Mouse (Mus musculus): Measurements from ENCODE around the gene Vps11.
A peak's percentile ranks its signal among the peaks of the same experiment; 100 is the strongest.
"Not testable (repeated sequence)": the region's sequence is repeated elsewhere in the genome, so short reads cannot be mapped to it uniquely, and the experiment has no call there.

Vps11 gene

GRCm38 (mm10) chr9:44361190-44361917 is at the start of gene Vps11:
Gene Vps11 (minus strand): TSS chr9:44361670.
- peak; percentile 95 to 96 for DNase-seq

GRCm38 (mm10) chr9:44410647-44411336 is 49.3 kb upstream of the Vps11 start:
- DNase-seq: no peak

- not testable (repeated sequence) for DNase-seq
Observed at GRCm38 (mm10) chr9:44408693-44409092, 47.2 kb upstream of the Vps11 start.

DNA sequence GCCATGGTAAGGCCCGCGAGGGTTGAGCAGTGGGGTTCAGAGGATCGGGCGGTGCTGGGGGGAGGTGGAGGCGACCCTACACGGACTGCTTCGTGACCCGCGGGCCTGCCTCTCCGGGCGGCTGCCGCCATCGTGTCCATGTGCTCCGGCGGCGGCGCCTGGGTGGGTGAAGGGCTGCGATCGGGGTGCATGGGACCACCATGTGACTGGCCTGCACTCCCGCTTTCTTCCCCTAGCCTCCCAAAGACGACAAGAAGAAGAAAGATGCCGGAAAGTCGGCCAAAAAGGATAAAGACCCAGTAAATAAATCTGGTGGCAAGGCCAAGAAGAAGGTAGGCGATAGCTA is 46.3 kb upstream of the Vps11 start:
- no peak for DNase-seq

DNA sequence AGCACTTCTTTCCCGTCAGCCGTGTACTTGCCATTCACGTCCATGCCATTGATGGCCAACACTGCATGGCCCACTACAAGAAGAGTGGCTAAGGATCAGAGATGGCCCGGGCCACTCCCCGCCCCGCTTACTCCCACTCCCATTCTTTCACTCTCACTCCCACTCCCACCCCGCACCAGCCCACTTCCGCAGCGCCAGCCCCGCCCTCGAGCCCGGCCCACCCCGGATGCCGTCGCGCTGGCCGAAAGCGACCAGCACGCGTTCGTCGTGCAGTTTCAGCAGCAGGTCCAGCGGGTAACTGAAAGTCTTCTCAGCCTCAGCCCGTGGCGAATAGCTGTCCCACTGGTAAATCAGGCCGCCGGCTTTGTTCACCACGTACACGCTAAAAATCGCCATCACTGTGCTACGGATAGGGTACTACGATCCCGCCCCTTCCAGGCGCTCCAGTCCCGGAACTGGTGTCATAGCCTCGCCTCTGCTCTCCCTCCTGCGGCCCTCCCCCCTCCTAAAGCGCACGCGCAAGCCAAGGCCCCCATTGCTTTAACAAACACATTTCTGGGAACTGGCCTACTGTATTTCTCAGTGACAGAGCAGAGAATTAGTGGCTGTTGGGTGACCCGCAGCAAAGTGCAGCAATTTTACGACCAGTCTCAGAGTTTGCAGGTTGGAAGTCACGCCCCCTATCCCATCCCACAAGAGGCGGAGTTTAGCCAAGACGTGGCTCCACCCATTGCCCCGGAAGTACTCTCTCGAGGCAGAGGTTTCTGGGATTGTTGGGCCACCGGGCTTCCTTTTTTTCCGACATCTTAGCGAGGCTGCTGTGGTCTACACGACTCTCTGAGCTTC is 45.7 kb upstream of the Vps11 start, which contains the start of the genes Rps25 and Trappc4:
TSS of gene Rps25 (plus strand) at position 234 of the 846 bp plus-strand sequence.
TSS of gene Trappc4 (minus strand) at position 695 of the 846 bp plus-strand sequence.
- peak; percentile 91 to 93 for DNase-seq

GRCm38 (mm10) chr9:44405011-44405410 is 43.5 kb upstream of the Vps11 start:
- no peak for DNase-seq

DNA sequence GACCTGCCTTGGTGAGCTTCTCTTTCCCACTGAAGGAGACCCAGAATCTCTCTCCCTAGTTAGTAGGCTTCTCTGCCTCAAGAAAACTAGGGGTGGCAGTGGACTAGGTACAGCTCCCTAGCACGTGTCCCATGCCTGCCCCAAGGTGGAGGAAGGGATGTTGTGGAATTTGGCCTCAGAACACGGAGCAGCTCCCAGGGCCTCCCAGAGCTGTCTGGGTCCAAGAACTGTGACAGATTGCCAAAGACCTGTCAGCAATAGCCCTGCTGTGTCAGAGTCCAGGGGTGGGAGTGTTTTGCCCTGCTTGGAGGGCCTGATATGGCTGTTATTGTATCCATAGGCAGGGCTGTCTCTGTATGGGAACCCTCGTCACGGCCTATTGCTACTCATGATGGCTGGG is 39.6 kb upstream of the Vps11 start:
- peak; percentile 87 to 91 for DNase-seq

DNA sequence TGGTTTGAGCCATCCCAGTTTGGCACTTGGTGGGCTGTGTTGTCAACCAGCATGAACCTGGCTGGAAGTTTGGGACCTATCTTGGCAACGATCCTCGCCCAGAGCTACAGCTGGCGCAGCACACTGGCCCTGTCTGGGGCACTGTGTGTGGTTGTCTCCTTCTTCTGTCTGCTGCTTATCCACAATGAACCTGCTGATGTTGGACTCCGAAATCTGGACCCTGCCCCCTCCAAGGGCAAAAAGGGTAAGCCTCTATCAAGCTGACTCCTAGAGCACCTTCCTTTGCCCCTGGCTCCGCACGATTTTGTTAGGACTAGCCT is 38.3 kb upstream of the Vps11 start:
- DNase-seq: peak in 1 of 2 experiments; percentile 67

GRCm38 (mm10) chr9:44399114-44399794 is 37.8 kb upstream of the Vps11 start:
- no peak for DNase-seq

- no peak for DNase-seq
Observed at GRCm38 (mm10) chr9:44398551-44398950, 37.1 kb upstream of the Vps11 start.

- peak; percentile 86 to 93 for DNase-seq
Observed at GRCm38 (mm10) chr9:44398087-44398486, 36.6 kb upstream of the Vps11 start.

- DNase-seq: peak; percentile 98 to 99
Observed at GRCm38 (mm10) chr9:44396684-44397411, 35.4 kb upstream of the Vps11 start, which contains the start of gene Slc37a4. Gene Slc37a4 (plus strand): TSS chr9:44396852.

GRCm38 (mm10) chr9:44391466-44391865 is 30.0 kb upstream of the Vps11 start:
- DNase-seq: peak in 1 of 2 experiments; percentile 81

DNA sequence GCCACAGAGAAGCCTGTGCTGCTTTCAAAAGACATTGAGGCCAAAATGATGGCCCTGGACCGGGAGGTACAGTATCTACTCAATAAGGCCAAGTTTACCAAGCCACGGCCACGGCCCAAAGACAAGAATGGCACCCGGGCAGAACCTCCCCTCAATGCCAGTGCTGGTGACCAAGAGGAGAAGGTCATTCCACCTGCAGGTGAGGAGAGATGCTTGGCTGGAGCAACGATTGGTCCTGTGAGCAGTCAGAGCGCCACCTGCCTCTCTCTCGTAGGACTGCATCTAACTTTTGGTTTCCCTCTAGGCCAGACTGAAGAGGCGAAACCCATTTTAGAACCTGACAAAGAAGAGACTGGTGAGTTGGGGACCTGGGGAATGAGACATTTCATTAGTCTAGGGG is 27.8 kb upstream of the Vps11 start:
- peak in 1 of 2 experiments; percentile 67 for DNase-seq

DNA sequence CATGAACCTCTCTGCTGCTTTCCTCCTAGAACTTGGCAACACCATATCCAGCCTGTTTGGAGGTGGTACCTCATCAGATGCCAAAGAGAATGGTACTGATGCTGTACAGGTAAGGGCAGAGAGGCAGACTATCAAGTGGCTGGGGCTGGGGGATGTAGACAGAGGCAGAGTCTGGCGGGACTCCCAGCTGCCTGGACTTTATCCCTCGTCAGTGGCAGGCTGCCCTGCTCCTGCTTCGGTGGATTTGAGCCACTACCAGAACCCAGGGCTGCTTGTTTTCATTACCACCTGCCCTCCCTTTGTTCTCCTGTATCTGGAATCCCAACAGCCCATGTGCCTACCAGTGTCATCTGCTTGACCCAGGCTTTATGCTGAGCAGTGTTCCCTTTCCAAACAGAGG is 25.8 kb upstream of the Vps11 start:
- DNase-seq: peak in 1 of 2 experiments; percentile 66

DNA sequence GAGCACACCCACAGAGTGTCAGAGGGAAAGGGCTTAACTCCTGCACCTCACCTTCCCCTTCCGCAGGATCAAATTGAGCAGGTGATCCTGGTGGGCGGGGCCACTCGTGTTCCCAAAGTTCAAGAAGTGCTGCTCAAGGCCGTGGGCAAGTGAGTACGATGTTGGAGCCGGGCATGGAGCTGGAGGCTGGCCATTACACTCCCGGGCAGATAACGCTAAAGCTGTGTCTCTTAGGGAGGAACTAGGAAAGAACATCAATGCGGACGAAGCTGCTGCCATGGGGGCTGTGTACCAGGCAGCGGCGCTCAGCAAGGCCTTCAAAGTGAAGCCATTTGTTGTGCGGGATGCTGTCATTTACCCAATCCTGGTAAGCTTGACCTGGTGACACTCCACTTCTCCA is 23.1 kb upstream of the Vps11 start:
- no peak for DNase-seq

DNA sequence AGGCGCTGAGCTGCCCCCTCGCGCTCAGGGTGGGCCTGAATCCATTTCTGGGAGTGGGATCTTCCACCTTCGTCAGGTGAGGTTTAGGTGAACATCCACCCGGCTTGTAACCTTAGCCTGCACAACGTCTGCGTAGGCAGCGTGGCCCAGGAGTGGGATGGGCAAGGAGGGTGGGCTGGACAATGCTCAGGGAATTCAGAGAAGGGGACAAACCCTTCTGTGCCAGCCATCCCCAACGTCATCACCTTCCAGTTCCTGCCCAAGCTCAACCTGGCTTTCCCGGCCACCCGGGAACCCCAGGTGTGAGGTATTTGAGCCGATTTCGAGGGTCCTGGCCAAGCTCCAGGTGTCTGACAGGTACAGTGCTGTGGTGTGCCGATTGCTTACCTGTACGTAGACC is 18.4 kb upstream of the Vps11 start:
- no peak for DNase-seq

GRCm38 (mm10) chr9:44379054-44379834 is 17.8 kb upstream of the Vps11 start, which contains the start of gene Hyou1:
Gene Hyou1 (plus strand): TSS chr9:44379490.
- DNase-seq: peak; percentile 98 to 99

DNA sequence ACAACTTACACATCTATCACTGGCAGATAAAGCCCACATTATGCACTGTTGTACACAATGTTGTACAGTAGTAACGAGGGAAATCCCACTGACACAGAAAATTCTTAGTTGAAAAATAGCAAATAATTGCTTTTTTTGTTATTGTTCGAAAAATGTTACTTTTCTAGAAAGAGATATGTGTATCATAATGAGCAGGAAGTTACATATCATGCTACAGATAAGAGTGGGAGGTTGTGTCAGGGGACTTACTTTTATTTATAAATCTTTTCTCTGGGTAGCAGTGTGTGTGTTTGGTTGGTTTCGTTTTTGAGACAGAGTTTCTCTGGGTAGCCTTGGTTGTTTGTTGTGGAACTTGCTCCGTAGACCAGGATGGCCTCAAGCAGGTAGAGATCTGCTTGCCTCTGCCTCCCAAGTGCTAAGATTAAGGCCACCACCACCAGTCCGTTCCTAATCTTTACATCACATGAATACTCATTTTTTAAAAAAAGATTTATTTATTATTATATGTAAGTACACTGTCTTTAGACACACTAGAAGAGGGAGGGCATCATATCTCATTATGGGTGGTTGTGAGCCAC is 16.8 kb upstream of the Vps11 start:
- DNase-seq: no peak

GRCm38 (mm10) chr9:44377335-44377734 is 15.9 kb upstream of the Vps11 start:
- DNase-seq: not testable (repeated sequence)

DNA sequence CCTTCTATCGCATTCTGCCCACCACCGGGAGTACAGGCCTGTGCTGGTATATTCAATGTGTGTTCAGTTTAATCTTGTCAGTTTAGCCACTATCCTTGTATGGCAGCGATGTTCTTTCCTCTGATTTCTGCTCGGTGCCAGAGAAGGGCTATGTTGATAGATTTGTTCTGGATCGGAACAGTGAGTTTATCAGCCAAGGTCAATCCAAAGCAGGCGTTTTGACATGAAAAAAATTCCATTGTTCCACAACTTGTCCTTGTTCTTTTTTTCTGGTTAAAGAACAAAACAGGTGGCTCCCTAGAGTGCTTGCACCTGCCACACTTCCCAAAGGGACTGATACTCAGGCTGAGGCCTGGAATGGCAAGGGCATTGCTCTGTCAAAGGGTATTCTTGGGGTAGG is 14.7 kb upstream of the Vps11 start:
- no peak for DNase-seq

Measured in kidney, adult 8-10 months (tissue).